Mouse (Mus musculus): ENCODE measurements around the gene Mapk9. TPM values are rescaled to one million over a fixed set of nuclear protein-coding genes. Genes with fewer than 3 reads are reported as not detected.

Gene Mapk9
- total RNA-seq (2023): 10 to 100 TPM; 24.1 to 26.7 TPM

DNA sequence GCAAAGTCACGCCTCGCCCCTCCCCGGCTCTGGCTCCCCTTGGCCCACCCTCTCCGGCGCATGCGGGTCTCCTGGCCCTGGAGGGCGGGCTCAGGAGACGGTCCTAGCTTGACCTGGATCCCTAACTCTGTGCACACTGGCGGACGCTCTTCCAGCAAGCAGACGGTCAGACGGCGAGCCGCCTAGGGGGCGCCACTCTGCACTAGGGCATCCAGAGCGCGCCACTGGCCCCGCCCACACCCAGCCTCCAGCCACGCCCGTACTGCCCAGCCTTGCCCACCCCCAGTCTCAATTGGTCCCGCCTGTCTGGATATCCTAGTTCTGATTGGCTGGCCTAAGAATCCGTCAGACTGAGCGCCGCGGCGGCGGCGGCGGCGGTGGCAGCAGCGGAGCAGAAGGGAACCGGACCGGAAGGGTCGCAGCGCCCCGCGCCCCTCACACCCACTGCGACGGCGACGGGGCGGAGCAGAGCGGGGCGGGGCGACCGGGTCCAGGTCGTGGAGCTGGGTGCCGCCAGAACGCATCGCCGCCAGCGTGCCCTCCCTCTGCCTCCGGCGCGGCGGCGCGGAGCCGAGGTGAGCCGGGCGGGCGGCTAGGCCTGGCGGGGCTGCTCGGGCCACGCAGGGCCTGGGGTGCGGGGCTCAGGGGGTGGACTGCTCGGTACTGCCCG lies at the start of gene Mapk9:
TSS of gene Mapk9 (plus strand) at position 351 of the 670 bp plus-strand sequence.

DNA sequence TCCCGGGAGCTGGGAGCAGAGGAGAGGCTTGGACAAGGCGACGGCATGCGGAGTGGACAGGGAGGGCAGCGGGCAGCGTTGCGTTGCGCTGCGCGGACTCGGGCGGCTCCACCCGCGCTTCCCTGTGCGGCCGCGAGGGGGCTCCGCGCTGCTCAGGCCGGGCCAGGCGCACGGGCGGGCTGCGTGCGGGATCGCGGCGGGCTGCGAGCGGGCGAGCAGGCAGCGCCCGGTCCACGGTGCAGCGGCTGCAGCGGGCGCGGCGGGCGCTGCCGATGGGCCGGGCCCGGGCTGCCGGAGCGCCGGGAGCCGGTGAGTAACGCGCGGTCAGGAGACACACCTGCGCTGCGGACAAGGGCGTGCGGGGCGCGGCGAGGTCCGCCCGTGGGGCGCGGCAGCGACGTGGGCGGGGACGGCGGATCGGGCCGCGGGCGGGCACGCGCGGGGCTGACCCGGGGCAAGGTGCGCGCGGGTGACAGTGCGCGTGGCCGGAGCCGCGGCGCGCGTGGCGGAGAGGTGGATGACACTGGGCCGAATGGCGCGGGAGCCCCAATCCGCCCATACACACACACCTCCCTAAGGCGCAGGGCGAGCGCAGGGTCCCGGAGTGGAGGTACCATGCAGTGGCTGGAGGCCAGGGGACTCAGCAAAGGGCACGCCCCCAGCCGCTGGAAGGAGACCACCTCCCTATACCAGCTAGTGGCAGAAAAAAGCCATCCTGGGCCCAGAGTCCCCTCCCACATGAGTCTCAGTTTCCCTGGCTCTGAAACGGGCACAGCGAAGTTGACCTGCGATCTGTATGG lies 55.3 kb downstream of the Mapk9 start, which contains the start of gene Rasgef1c:
TSS of gene Rasgef1c (plus strand) at position 177 of the 800 bp plus-strand sequence.

Other genes with a start within 250 kb of the Mapk9 start
- under 1 TPM; 0.22 to 0.53 TPM for gene Flt4, start 237.5 kb upstream of the Mapk9 start, total RNA-seq (2023)
- not detected for gene Scgb3a1, start 183.1 kb upstream of the Mapk9 start, total RNA-seq (2023)
- gene Cnot6, start 134.0 kb upstream of the Mapk9 start, total RNA-seq (2023): 10 to 100 TPM; 44.2 to 47.3 TPM
- not detected for gene Gfpt2, start 52.6 kb upstream of the Mapk9 start, total RNA-seq (2023)
- gene Rasgef1c, start 55.1 kb downstream of the Mapk9 start, total RNA-seq (2023): not detected
- 100 to 1,000 TPM; 244 to 262 TPM for gene Rnf130, start 178.6 kb downstream of the Mapk9 start, total RNA-seq (2023)

All from neutrophil, adult 59 days (primary cell).